Mouse (Mus musculus) spleen, adult 2 months (tissue): ENCODE results near the gene Lysmd2. TPM values are rescaled to one million over a fixed set of nuclear protein-coding genes. Genes with fewer than 3 reads are reported as not detected.
A peak's percentile ranks its signal among the peaks of the same experiment; 100 is the strongest.

Source experiments
- DNase-seq, 2 experiments: peaks; one replicate each; pipeline versions ENCODE4 v3.0.0 to v3.0.0-alpha.2; 2012 to 2021; ENCODE audit warnings: low spot score in 2 of 2, low read depth in 1 of 2
- H3K27ac ChIP-seq: fragments of 200-500 bp; 2 replicates; pipeline ENCODE4 v1.5.1; 2012; ENCODE audit warnings: low read length, inconsistent platforms; ENCODE audit not compliant: insufficient read depth
- H3K27me3 ChIP-seq: fragments of 200-500 bp; 2 replicates; pipeline ENCODE4 v1.6.1; 2012; ENCODE audit warnings: mild to moderate bottlenecking, moderate library complexity, low read length, inconsistent platforms; ENCODE audit not compliant: control insufficient read depth, insufficient read depth
- H3K36me3 ChIP-seq: fragments of 200-500 bp; 2 replicates; pipeline ENCODE4 v1.6.1; 2012; ENCODE audit warnings: mild to moderate bottlenecking, low read length, inconsistent platforms; ENCODE audit not compliant: control insufficient read depth, insufficient read depth
- H3K4me1 ChIP-seq: fragments of 200-500 bp; 2 replicates; pipeline ENCODE4 v1.6.1; 2011; ENCODE audit warnings: inconsistent platforms; ENCODE audit not compliant: control insufficient read depth, insufficient read depth, insufficient read length
- H3K4me3 ChIP-seq: fragments of 200-500 bp; 2 replicates; pipeline ENCODE4 v1.5.1; 2011; ENCODE audit warnings: mild to moderate bottlenecking, inconsistent platforms; ENCODE audit not compliant: insufficient read depth, insufficient read length; ENCODE audit errors: extremely low read depth
- CTCF ChIP-seq: fragments of 200-500 bp; IDR thresholded peaks from 2 replicates; pipeline ENCODE4 v1.5.1; 2011; ENCODE audit warnings: mild to moderate bottlenecking, inconsistent platforms; ENCODE audit not compliant: insufficient read depth, insufficient read length, insufficient replicate concordance; ENCODE audit errors: extremely low read depth
- POLR2A ChIP-seq: fragments of 200-500 bp; IDR thresholded peaks from 2 replicates; pipeline ENCODE4 v1.6.1; 2011; ENCODE audit warnings: low read depth, low read length, inconsistent platforms
- WGBS: fragments of 180-500 bp; shearing (Covaris S2); methylation state at CpG from one replicate; pipeline ENCODE4 v1.1.7; 2018; 5-methylcytosine and 5-hydroxymethylcytosine counted together
- polyA plus RNA-seq: library from polyadenylated mRNA; depleted of rRNA; stranded (reverse); fragments of >200 nt; gene quantifications from 2 replicates; pipeline ENCODE4 v1.2.3, GENCODE M21; 2012; rRNA removed

The Lysmd2 gene
- polyA plus RNA-seq, 1 experiment, result 6.6 TPM

GRCm38 (mm10) chr9:75678341-75678740 is 52.8 kb downstream of the Lysmd2 start:
- H3K27ac ChIP-seq, result no peak overlapping the region
- TF ChIP-seq POLR2A, result no peak
- no peak for TF ChIP-seq CTCF
- no peaks in the 10 kb centered on the region for H3K36me3 ChIP-seq
- WGBS, result 85% methylated on average over 7 of the region's 7 CpGs
- no peak for DNase-seq
- H3K4me3 ChIP-seq, result no peak overlapping the region
- no peaks in the 10 kb centered on the region; the same call in 1 of the 2 replicates for H3K27me3 ChIP-seq
- H3K4me1 ChIP-seq, result no peaks in the 10 kb centered on the region

GRCm38 (mm10) chr9:75679629-75680028 is 54.1 kb downstream of the Lysmd2 start:
- 72% methylated on average over 4 of the region's 4 CpGs for WGBS
- TF ChIP-seq POLR2A, result no peak
- no peak for TF ChIP-seq CTCF
- Histone ChIP-seq H3K27ac (no peak overlapping the region), H3K4me1 (no peaks in the 10 kb centered on the region), H3K4me3 (no peak overlapping the region), H3K36me3 (no peaks in the 10 kb centered on the region), H3K27me3 (no peaks in the 10 kb centered on the region; the same call in 1 of the 2 replicates)
- DNase-seq, result no peak

DNA sequence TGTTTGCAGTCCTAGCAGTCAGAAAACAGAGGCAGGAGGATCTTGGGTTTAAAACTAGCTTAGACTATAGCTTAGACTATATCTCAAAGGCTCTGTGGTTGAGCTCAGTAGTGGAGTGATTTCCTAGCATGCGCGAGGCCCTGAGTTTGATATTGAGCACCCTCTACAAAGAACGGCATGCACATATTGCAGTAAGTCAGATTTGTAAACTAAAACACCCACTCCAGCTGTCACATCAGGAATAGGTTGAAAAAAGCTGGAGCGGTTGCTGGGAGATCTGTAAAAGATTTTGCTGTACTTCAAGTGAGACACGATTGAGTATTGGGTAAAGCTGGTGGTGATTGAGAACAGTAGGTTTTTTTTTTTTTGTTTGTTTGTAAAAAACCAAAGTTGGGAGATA is 55.1 kb downstream of the Lysmd2 start:
- H3K27ac ChIP-seq, result no peak overlapping the region
- H3K4me1 ChIP-seq, result no peaks in the 10 kb centered on the region
- no peaks in the 10 kb centered on the region; the same call in 1 of the 2 replicates for H3K27me3 ChIP-seq
- H3K4me3 ChIP-seq, result no peak overlapping the region
- H3K36me3 ChIP-seq, result no peaks in the 10 kb centered on the region
- TF ChIP-seq CTCF, result no peak
- no peak for TF ChIP-seq POLR2A
- WGBS, result 91% methylated on average over 5 of the region's 5 CpGs
- DNase-seq, result no peak

GRCm38 (mm10) chr9:75683426-75684191 is 58.1 kb downstream of the Lysmd2 start, which contains the start of gene Scg3:
Gene Scg3, minus strand, starts transcription at chr9:75684056.
- WGBS, result 17% methylated on average over 42 of the region's 42 CpGs
- H3K4me1 ChIP-seq, result no peaks in the 10 kb centered on the region
- no peak within 1 kb of the TSS for H3K4me3 ChIP-seq
- H3K27ac ChIP-seq, result no peak within 1 kb of the TSS
- DNase-seq, result peak in 1 of 2 experiments; percentile 2
- H3K27me3 ChIP-seq, result no peaks in the 10 kb centered on the region; the same call in 1 of the 2 replicates
- H3K36me3 ChIP-seq, result no peaks in the 10 kb centered on the region
- no peak for TF ChIP-seq POLR2A
- no peak for TF ChIP-seq CTCF

DNA sequence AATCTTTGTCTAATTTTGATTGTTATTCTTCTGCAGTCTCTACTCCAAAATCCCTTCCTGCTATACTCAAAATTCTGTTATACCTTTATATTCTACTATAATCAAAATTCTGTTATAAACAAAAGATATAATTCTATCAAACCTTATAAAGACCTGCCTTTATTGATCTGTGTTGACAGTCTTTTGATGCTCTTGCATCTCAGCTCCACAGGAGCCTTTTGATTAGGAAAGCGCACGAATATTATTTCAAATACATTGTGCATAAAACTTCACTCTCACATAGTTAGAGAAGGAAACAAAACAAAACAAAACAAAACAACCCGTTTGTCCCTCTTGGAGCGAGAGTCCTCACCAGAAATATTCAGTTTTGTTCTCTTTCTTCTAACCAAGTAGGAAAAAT is 58.8 kb downstream of the Lysmd2 start:
- no peak overlapping the region for H3K27ac ChIP-seq
- no peak overlapping the region for H3K4me3 ChIP-seq
- no peaks in the 10 kb centered on the region; the same call in 1 of the 2 replicates for H3K27me3 ChIP-seq
- no peak for DNase-seq
- TF ChIP-seq CTCF, result no peak
- no peak for TF ChIP-seq POLR2A
- no peaks in the 10 kb centered on the region for H3K36me3 ChIP-seq
- H3K4me1 ChIP-seq, result no peaks in the 10 kb centered on the region
- 68% methylated on average over 4 of the region's 4 CpGs for WGBS

DNA sequence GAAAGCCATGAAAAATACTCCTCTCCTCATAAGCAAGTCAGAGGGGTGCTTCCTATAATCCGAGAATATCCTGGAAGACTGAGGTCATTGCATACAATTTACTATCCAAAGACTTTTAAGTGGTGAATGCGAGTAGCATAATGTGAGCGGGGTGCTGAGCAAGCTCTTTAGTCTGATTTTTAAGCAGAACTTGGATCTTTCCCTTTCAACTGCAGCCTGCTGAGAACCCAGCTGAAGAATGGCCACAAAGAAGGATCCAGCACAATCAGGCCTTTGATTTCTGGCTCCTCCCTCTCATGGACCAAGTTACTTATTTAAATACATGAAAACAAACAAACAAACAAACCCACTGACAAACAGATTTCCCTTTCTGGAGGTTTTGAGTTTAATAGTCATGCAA is 59.2 kb downstream of the Lysmd2 start:
- H3K27me3 ChIP-seq, result no peaks in the 10 kb centered on the region; the same call in 1 of the 2 replicates
- no peaks in the 10 kb centered on the region for H3K4me1 ChIP-seq
- TF ChIP-seq POLR2A (no peak), CTCF (no peak)
- H3K4me3 ChIP-seq, result no peak overlapping the region
- 78% methylated on average over 3 of the region's 3 CpGs for WGBS
- no peaks in the 10 kb centered on the region for H3K36me3 ChIP-seq
- H3K27ac ChIP-seq, result no peak overlapping the region
- DNase-seq, result no peak

Other genes with a start within 250 kb of the Lysmd2 start
- 11.4 and 12.7 TPM in 2 replicates for gene Mapk6, start 215.7 kb upstream of the Lysmd2 start, polyA plus RNA-seq
- 2.0 and 2.1 TPM in 2 replicates for gene Leo1, start 184.2 kb upstream of the Lysmd2 start, polyA plus RNA-seq
- gene Tmod3, start 66.1 kb upstream of the Lysmd2 start, polyA plus RNA-seq, result 24.0 and 28.4 TPM in 2 replicates
- 0.19 and 0.32 TPM in 2 replicates for gene Tmod2, start 14.4 kb upstream of the Lysmd2 start, polyA plus RNA-seq
- gene Scg3, start 58.3 kb downstream of the Lysmd2 start, polyA plus RNA-seq, result not detected in 2 replicates
- gene Bmp5, start 149.6 kb downstream of the Lysmd2 start, polyA plus RNA-seq, result not detected in 2 replicates